Mouse (Mus musculus): Measurements from ENCODE around the gene Olfr675. TPM values are rescaled to one million over a fixed set of nuclear protein-coding genes. Genes with fewer than 3 reads are reported as not detected.
"Not testable (repeated sequence)": the region's sequence is repeated elsewhere in the genome, so short reads cannot be mapped to it uniquely, and the experiment has no call there.

The Olfr675 gene
- polyA plus RNA-seq (2015; fragmentation: Nextera tagmentation; extraction: Ambion mirVana): not detected in 2 replicates

DNA sequence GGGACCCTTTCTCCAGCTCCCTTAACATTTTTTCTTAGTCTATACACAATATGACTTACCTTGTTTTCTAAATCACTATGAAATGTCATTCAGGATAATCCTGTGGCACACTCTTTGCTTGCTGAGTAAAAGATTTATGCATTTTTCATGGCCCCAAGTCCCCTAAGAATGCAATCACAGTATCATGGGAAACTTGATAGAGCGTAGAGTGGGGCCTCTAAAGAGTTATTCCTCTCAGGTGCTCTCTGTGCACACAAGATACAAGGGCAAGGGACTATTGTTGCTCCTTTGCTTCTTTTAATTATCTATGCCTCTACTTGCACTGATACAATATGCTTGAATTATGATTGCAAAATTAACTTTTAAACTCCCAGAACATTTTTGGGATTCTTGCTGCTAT lies at the start of gene Olfr675:
Olfr675 (minus strand) TSS at position 101 of the 400 bp plus-strand sequence.
- WGBS: 77% methylated on average over 1 of the region's 1 CpGs
- Histone ChIP-seq H3K9ac (no peak within 1 kb of the TSS), H3K9me3 (no peaks in the 10 kb centered on the region), H3K36me3 (no peaks in the 10 kb centered on the region), H3K4me2 (no peak within 1 kb of the TSS), H3K27me3 (no peaks in the 10 kb centered on the region), H3K4me3 (no peak within 1 kb of the TSS), H3K4me1 (replicated peaks) (no peaks in the 10 kb centered on the region), H3K27ac (replicated peaks) (no peak within 1 kb of the TSS)
- no peak for ATAC-seq (ENCODE audit: low read depth)

DNA sequence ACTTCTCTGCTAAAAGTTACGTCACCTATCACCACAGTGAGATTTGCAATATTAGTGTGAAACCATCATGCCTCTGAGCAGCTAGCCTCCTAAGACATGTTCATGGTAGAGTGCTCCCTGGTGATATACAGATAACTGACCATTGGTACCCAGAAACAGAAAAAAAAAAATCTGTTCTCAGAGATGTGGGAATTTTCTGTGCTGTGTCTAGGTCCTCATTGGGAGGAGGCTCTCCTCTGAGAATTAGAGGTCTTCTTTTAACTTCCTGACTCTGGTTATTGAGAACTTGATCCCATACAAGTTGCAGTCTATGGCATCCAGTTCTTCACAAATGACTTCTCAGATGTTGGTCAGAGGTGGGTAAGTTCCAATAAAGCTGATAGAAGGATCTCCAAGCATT lies 35.9 kb upstream of the Olfr675 start, which contains the start of gene Olfr678:
Olfr678 (plus strand) TSS at position 301 of the 400 bp plus-strand sequence.
- no peaks in the 10 kb centered on the region for H3K27me3 ChIP-seq
- H3K36me3 ChIP-seq: no peaks in the 10 kb centered on the region
- H3K27ac ChIP-seq (replicated peaks): no peak within 1 kb of the TSS
- H3K4me3 ChIP-seq: no peak within 1 kb of the TSS
- no peak within 1 kb of the TSS for H3K9ac ChIP-seq
- 88% methylated on average over 1 of the region's 1 CpGs for WGBS
- H3K4me2 ChIP-seq: no peak within 1 kb of the TSS
- H3K9me3 ChIP-seq: no peaks in the 10 kb centered on the region
- H3K4me1 ChIP-seq (replicated peaks): no peaks in the 10 kb centered on the region
- ATAC-seq (ENCODE audit: low read depth): no peak

DNA sequence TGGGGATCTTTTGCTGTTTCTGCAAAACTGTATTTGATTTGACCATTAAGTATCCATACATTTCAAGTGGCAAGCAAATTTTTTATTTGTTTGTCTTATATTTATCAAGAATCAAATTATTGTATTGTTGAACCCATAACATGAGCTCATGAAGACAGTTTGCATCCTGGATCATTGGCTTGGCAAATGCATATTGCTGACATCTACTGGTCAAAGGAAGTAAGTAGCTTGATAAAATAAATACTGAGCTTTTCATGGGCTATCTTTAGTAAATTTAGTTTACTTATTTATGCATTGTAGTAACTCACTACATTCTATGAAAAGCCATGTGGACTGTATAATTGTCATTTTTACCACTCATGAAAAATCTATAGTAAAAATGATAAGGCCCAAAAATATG lies 30.7 kb upstream of the Olfr675 start:
- Histone ChIP-seq H3K27me3 (no peaks in the 10 kb centered on the region), H3K27ac (replicated peaks) (no peak overlapping the region)
- ATAC-seq (ENCODE audit: low read depth): no peak

DNA sequence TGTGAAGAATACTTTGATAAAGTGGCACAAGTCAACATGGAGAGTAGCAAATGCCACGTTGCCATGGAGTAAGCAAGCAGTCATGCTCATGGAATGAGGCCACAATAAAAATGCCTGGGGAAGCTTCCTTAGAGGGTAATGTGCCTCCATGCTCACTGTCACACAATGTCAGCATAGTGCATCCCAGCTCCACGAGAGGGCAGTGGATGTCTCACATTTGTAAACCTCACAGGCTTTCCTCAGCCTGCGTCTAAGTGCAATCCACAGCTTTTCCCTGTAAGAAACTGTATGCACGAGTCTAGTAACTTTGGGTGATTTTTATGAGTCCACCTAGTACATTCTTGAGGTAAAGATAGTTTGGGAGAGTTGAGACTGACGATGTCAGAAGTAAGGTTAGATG lies 5.6 kb upstream of the Olfr675 start:
- H3K9me3 ChIP-seq; H3K9ac ChIP-seq; ATAC-seq (ENCODE audit: low read depth); H3K4me3 ChIP-seq; H3K4me1 ChIP-seq (replicated peaks); H3K27me3 ChIP-seq; H3K4me2 ChIP-seq; H3K36me3 ChIP-seq; H3K27ac ChIP-seq (replicated peaks): not testable (repeated sequence)
- 50% methylated on average over 5 of the region's 5 CpGs for WGBS

More for the DNA sequence above, 30.7 kb upstream of the Olfr675 start:
- H3K4me1 ChIP-seq (replicated peaks): no peaks in the 10 kb centered on the region
- no peak overlapping the region for H3K4me3 ChIP-seq
- no peak overlapping the region for H3K4me2 ChIP-seq
- H3K36me3 ChIP-seq: no peaks in the 10 kb centered on the region
- no peak overlapping the region for H3K9ac ChIP-seq
- H3K9me3 ChIP-seq: no peaks in the 10 kb centered on the region

DNA sequence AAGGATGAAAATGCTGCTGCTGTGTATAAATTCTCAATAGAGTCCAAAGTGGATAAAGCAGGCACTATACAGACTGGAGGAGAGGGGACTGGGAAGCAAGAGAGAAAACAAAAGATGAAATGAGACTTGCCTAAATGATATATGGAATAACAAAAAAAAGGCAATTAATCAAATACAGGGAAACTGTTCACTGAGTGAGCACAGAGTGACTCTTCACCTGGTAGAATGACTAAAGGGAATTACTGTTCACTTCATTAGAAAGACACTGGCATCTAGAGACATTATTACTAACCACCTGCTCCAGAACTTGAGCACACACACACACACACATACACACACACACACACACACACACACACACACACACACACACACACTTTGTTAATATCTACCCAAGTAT lies 4.1 kb upstream of the Olfr675 start, which contains the start of gene Olfr676:
Olfr676 (plus strand) TSS at position 301 of the 400 bp plus-strand sequence.
- no peak within 1 kb of the TSS for H3K9ac ChIP-seq
- H3K4me1 ChIP-seq (replicated peaks): no peaks in the 10 kb centered on the region
- no peaks in the 10 kb centered on the region for H3K9me3 ChIP-seq
- no peaks in the 10 kb centered on the region for H3K36me3 ChIP-seq
- H3K27me3 ChIP-seq: no peaks in the 10 kb centered on the region
- no peak within 1 kb of the TSS for H3K4me3 ChIP-seq
- H3K27ac ChIP-seq (replicated peaks): no peak within 1 kb of the TSS
- ATAC-seq (ENCODE audit: low read depth): no peak
- H3K4me2 ChIP-seq: no peak within 1 kb of the TSS

DNA sequence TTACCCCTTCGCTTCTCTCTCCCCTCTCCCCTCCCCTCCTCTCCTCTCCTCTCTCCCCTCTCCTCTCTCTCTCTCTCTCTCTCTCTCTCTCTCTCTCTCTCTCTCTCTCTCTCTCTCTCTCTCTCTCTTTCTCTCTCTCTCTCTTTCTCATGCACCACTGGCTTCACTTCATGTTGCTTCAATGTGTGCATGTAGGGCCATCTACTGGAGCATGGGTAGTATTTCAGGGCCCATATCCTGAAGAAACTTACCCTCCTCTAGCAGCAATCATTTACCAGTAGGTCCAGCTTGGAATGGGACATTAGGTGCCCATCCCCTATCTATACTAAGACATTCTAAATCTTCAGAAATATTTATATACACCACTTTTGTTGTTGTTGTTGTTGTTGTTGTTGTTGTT lies 5.7 kb downstream of the Olfr675 start:
- H3K9me3 ChIP-seq: no peaks in the 10 kb centered on the region
- no peak overlapping the region for H3K27ac ChIP-seq (replicated peaks)
- no peak overlapping the region for H3K4me2 ChIP-seq
- no peak overlapping the region for H3K9ac ChIP-seq
- H3K4me1 ChIP-seq (replicated peaks): no peaks in the 10 kb centered on the region
- H3K36me3 ChIP-seq: no peaks in the 10 kb centered on the region
- ATAC-seq (ENCODE audit: low read depth): no peak
- 92% methylated on average over 1 of the region's 1 CpGs for WGBS
- H3K4me3 ChIP-seq: no peak overlapping the region
- H3K27me3 ChIP-seq: no peaks in the 10 kb centered on the region

DNA sequence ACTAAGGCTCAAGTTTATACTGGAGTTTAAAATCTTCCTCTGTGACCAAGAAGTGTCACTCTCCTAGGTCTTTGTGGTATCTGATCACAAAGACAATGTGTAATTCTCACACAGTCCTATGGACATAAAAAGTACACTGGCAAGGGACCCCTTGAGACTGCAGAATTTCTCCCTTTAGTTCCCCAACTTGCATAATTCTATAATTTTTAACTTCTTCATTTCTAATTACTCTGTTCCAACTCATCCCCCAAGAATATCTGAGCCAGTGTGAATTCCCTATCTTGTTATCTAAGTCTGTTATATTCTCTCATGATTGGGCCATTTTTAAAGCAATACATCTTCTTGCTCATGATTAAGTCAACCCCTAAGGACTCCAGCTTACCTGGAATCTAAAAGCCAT lies 26.3 kb downstream of the Olfr675 start, which contains the start of gene Olfr672:
Olfr672 (minus strand) TSS at position 101 of the 400 bp plus-strand sequence.
- ATAC-seq (ENCODE audit: low read depth): no peak
- Histone ChIP-seq H3K27me3 (no peaks in the 10 kb centered on the region), H3K4me1 (replicated peaks) (no peaks in the 10 kb centered on the region), H3K36me3 (no peaks in the 10 kb centered on the region), H3K4me2 (no peak within 1 kb of the TSS), H3K9me3 (no peaks in the 10 kb centered on the region), H3K9ac (no peak within 1 kb of the TSS), H3K27ac (replicated peaks) (no peak within 1 kb of the TSS), H3K4me3 (no peak within 1 kb of the TSS)

DNA sequence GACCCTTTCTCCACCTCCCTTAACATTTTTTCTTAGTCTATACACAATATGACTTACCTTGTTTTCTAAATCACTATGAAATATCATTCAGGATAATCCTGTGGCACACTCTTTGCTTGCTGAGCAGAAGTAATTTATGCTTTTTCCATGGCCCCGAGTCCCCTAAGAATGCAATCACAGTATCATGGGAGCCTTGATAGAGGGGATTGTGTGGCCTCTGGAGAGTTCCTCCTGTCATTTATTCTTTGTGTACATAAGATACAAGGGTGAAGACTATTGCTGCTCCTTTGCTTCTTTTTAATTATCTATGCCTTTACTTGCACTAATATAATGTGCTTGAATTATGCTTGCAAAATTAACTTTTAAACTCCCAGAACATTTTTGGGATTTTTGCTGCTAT lies 49.2 kb downstream of the Olfr675 start, which contains the start of gene Olfr671:
Olfr671 (minus strand) TSS at position 101 of the 400 bp plus-strand sequence.
- Histone ChIP-seq H3K9me3 (no peaks in the 10 kb centered on the region), H3K27me3 (no peaks in the 10 kb centered on the region), H3K36me3 (no peaks in the 10 kb centered on the region), H3K27ac (replicated peaks) (no peak within 1 kb of the TSS), H3K4me1 (replicated peaks) (no peaks in the 10 kb centered on the region), H3K4me2 (no peak within 1 kb of the TSS), H3K9ac (no peak within 1 kb of the TSS), H3K4me3 (no peak within 1 kb of the TSS)
- ATAC-seq (ENCODE audit: low read depth): no peak
- WGBS: 79% methylated on average over 1 of the region's 1 CpGs

DNA sequence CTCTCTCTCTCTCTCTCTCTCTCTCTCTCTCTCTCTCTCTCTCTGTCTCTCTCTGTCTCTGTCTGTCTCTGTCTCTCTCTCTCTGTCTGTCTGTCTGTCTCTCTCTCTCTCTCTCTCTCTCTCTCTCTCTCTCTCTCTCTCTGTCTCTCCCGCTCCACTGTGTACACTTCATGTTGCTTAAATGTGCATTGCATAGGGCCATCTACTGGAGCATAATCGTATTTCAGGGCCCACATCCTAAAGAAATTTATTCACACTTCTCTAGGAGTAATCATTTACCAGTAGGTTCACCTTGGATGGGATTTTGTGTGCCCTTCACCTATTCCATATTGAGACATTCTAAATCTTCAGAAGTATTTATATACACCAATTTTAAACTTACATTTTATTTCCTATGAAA lies 55.8 kb downstream of the Olfr675 start:
- H3K4me1 ChIP-seq (replicated peaks); H3K9ac ChIP-seq; H3K4me3 ChIP-seq; H3K27ac ChIP-seq (replicated peaks); ATAC-seq (ENCODE audit: low read depth); H3K36me3 ChIP-seq; H3K4me2 ChIP-seq; H3K27me3 ChIP-seq; H3K9me3 ChIP-seq: not testable (repeated sequence)
- 75% methylated on average over 2 of the region's 2 CpGs for WGBS

Other genes starting within 250 kb of the Olfr675 start
- gene Usp17lb, start 185.9 kb downstream of the Olfr675 start, polyA plus RNA-seq (2015; fragmentation: Nextera tagmentation; extraction: Ambion mirVana): not detected in 2 replicates
- not detected in 2 replicates for gene Usp17la, start 171.5 kb downstream of the Olfr675 start, polyA plus RNA-seq (2015; fragmentation: Nextera tagmentation; extraction: Ambion mirVana)
- not detected in 2 replicates for gene Olfr665, start 150.4 kb downstream of the Olfr675 start, polyA plus RNA-seq (2015; fragmentation: Nextera tagmentation; extraction: Ambion mirVana)
- gene Olfr666, start 132.5 kb downstream of the Olfr675 start, polyA plus RNA-seq (2015; fragmentation: Nextera tagmentation; extraction: Ambion mirVana): not detected in 2 replicates
- not detected in 2 replicates for gene Olfr667, start 107.0 kb downstream of the Olfr675 start, polyA plus RNA-seq (2015; fragmentation: Nextera tagmentation; extraction: Ambion mirVana)
- gene Olfr668, start 100.4 kb downstream of the Olfr675 start, polyA plus RNA-seq (2015; fragmentation: Nextera tagmentation; extraction: Ambion mirVana): not detected in 2 replicates
- gene Olfr669, start 94.2 kb downstream of the Olfr675 start, polyA plus RNA-seq (2015; fragmentation: Nextera tagmentation; extraction: Ambion mirVana): not detected in 2 replicates
- not detected in 2 replicates for gene Olfr670, start 65.8 kb downstream of the Olfr675 start, polyA plus RNA-seq (2015; fragmentation: Nextera tagmentation; extraction: Ambion mirVana)
- gene Olfr671, start 49.3 kb downstream of the Olfr675 start, polyA plus RNA-seq (2015; fragmentation: Nextera tagmentation; extraction: Ambion mirVana): not detected in 2 replicates
- gene Olfr672, start 26.4 kb downstream of the Olfr675 start, polyA plus RNA-seq (2015; fragmentation: Nextera tagmentation; extraction: Ambion mirVana): not detected in 2 replicates
- gene Olfr676, start 4.2 kb upstream of the Olfr675 start, polyA plus RNA-seq (2015; fragmentation: Nextera tagmentation; extraction: Ambion mirVana): not detected in 2 replicates
- not detected in 2 replicates for gene Olfr677, start 22.9 kb upstream of the Olfr675 start, polyA plus RNA-seq (2015; fragmentation: Nextera tagmentation; extraction: Ambion mirVana)
- gene Olfr678, start 36.0 kb upstream of the Olfr675 start, polyA plus RNA-seq (2015; fragmentation: Nextera tagmentation; extraction: Ambion mirVana): not detected in 2 replicates
- gene Olfr679, start 52.7 kb upstream of the Olfr675 start, polyA plus RNA-seq (2015; fragmentation: Nextera tagmentation; extraction: Ambion mirVana): not detected in 2 replicates
- gene Olfr680-ps1, start 64.4 kb upstream of the Olfr675 start, polyA plus RNA-seq (2015; fragmentation: Nextera tagmentation; extraction: Ambion mirVana): not detected in 2 replicates
- not detected in 2 replicates for gene Olfr681, start 88.4 kb upstream of the Olfr675 start, polyA plus RNA-seq (2015; fragmentation: Nextera tagmentation; extraction: Ambion mirVana)
- gene Olfr683, start 118.6 kb upstream of the Olfr675 start, polyA plus RNA-seq (2015; fragmentation: Nextera tagmentation; extraction: Ambion mirVana): not detected in 2 replicates
- gene Olfr684, start 135.2 kb upstream of the Olfr675 start, polyA plus RNA-seq (2015; fragmentation: Nextera tagmentation; extraction: Ambion mirVana): not detected in 2 replicates
- gene Olfr685, start 157.6 kb upstream of the Olfr675 start, polyA plus RNA-seq (2015; fragmentation: Nextera tagmentation; extraction: Ambion mirVana): not detected in 2 replicates
- gene Olfr686, start 179.0 kb upstream of the Olfr675 start, polyA plus RNA-seq (2015; fragmentation: Nextera tagmentation; extraction: Ambion mirVana): not detected in 2 replicates

All from neural tube, embryonic 13.5 days (tissue).